Comparison of ENCODE assay signal across 7 mouse cellular contexts in genomic region chr3:108225711-108226557, GRCm38 (mm10). TPM values are rescaled to one million over a fixed set of nuclear protein-coding genes. Genes with fewer than 3 reads are reported as not detected.
DNase-seq lines count a peak whose midpoint lies in the region; ATAC-seq and TF ChIP-seq lines count a peak whose summit lies in the region.

No protein-coding gene starts in this region.

- H3K4me2 ChIP-seq in forebrain, embryonic 12.5 days: peak overlapping the region; percentile 72
- peak overlapping the region; percentile 76 for H3K4me2 ChIP-seq in intestine, postnatal 0 days (replicated peaks; ENCODE audit: low read depth)
- peak overlapping the region; percentile 54 for H3K4me2 ChIP-seq in midbrain, embryonic 11.5 days

- peaks cover 22% of the 10 kb centered on the region for H3K4me1 ChIP-seq in forebrain, embryonic 12.5 days
- no peaks in the 10 kb centered on the region; the same call in 1 of the 2 replicates for H3K4me1 ChIP-seq in intestine, postnatal 0 days (replicated peaks; ENCODE audit: control insufficient read depth, insufficient read depth, low read length)
- H3K4me1 ChIP-seq in midbrain, embryonic 11.5 days (ENCODE audit: control insufficient read depth, insufficient read depth, low read length): peaks cover 12% of the 10 kb centered on the region

- ATAC-seq in forebrain, embryonic 12.5 days (ENCODE audit: low FRiP score): peak; percentile 49; the same call in 1 of the 2 replicates
- ATAC-seq in intestine, postnatal 0 days: peak; percentile 46
- peak; percentile 64 for ATAC-seq in midbrain, embryonic 11.5 days (ENCODE audit: low FRiP score)

- H3K9me3 ChIP-seq in forebrain, embryonic 12.5 days: no peaks in the 10 kb centered on the region
- H3K9me3 ChIP-seq in intestine, postnatal 0 days (ENCODE audit: control insufficient read depth): no peaks in the 10 kb centered on the region
- H3K9me3 ChIP-seq in midbrain, embryonic 11.5 days (ENCODE audit: control insufficient read depth, low read length): no peaks in the 10 kb centered on the region

- H3K9ac ChIP-seq in forebrain, embryonic 12.5 days: peak overlapping the region; percentile 46
- H3K9ac ChIP-seq in intestine, postnatal 0 days (ENCODE audit: low read depth, low read length): peak overlapping the region; percentile 46; the same call in 1 of the 2 replicates
- H3K9ac ChIP-seq in midbrain, embryonic 11.5 days (ENCODE audit: low read length): peak overlapping the region; percentile 57

- TF ChIP-seq CTCF in intestine, postnatal 0 days (IDR thresholded peaks at IDR 0.05; ENCODE audit: low read depth): no peak

- H3K36me3 ChIP-seq in forebrain, embryonic 12.5 days (replicated peaks): no peaks in the 10 kb centered on the region
- no peaks in the 10 kb centered on the region for H3K36me3 ChIP-seq in intestine, postnatal 0 days (ENCODE audit: control insufficient read depth, insufficient read depth)
- no peaks in the 10 kb centered on the region for H3K36me3 ChIP-seq in midbrain, embryonic 11.5 days (ENCODE audit: control insufficient read depth, insufficient read depth, low read length)

- peak overlapping the region; percentile 49 for H3K4me3 ChIP-seq in forebrain, embryonic 12.5 days (replicated peaks)
- H3K4me3 ChIP-seq in intestine, postnatal 0 days (ENCODE audit: low read depth, low read length): peak overlapping the region; percentile 46
- H3K4me3 ChIP-seq in midbrain, embryonic 11.5 days (ENCODE audit: low read depth, low read length): peak overlapping the region; percentile 36

- WGBS in forebrain, embryonic 12.5 days: 3% methylated on average over 67 of the region's 67 CpGs
- WGBS in intestine, postnatal 0 days: 2% methylated on average over 67 of the region's 67 CpGs
- WGBS in midbrain, embryonic 11.5 days: 3% methylated on average over 64 of the region's 67 CpGs

- peak; percentile 37 for DNase-seq in retina, postnatal 1 day
- no peak for DNase-seq in retina, embryonic 14.5 days (ENCODE audit: low spot score)
- peak; percentile 95 for DNase-seq in midbrain, embryonic 11.5 days (ENCODE audit: low spot score, missing footprints)
- no peak for DNase-seq in left cerebral cortex, adult 11 months (ENCODE audit: low spot score)
- no peak for DNase-seq in left cerebral cortex, postnatal 36 days (ENCODE audit: low spot score in 2 of 2)

- intact Hi-C loops in left cerebral cortex, postnatal 36 days (cut with DNase I): no loop called here

- no peak overlapping the region for H3K27ac ChIP-seq in forebrain, embryonic 12.5 days
- no peak overlapping the region for H3K27ac ChIP-seq in intestine, postnatal 0 days (ENCODE audit: low read depth, low read length)
- H3K27ac ChIP-seq in midbrain, embryonic 11.5 days (ENCODE audit: low read depth, low read length): no peak overlapping the region

- peaks cover 62% of the 10 kb centered on the region for H3K27me3 ChIP-seq in forebrain, embryonic 12.5 days
- peaks cover 20% of the 10 kb centered on the region for H3K27me3 ChIP-seq in intestine, postnatal 0 days (replicated peaks; ENCODE audit: control insufficient read depth, insufficient read depth, low read length)
- H3K27me3 ChIP-seq in midbrain, embryonic 11.5 days (ENCODE audit: control insufficient read depth, insufficient read depth, low read length): peaks cover 39% of the 10 kb centered on the region

RNA-seq across cellular contexts. Expression of gene Sypl2, which starts 0.5 kb away (rescaled TPM):
- polyA plus RNA-seq in forebrain, embryonic 12.5 days (2016; fragmentation: Nextera tagmentation; extraction: Ambion mirVana): 2.6 and 2.8 TPM in 2 replicates
- 0.26 and 0.51 TPM in 2 replicates for polyA plus RNA-seq in intestine, postnatal 0 days (2015; fragmentation: Nextera tagmentation; extraction: Ambion mirVana)
- 0.93 and 1.3 TPM in 2 replicates for polyA plus RNA-seq in midbrain, embryonic 11.5 days (2014; fragmentation: Nextera tagmentation; extraction: Ambion mirVana)
- total RNA-seq in left cerebral cortex, postnatal 36 days (2021): 1 to 10 TPM; 1.0 to 1.9 TPM

RNA-seq across cellular contexts. Expression of gene Atxn7l2, which starts 15.2 kb away (rescaled TPM):
- 24.0 and 28.1 TPM in 2 replicates for polyA plus RNA-seq in forebrain, embryonic 12.5 days (2016; fragmentation: Nextera tagmentation; extraction: Ambion mirVana)
- polyA plus RNA-seq in intestine, postnatal 0 days (2015; fragmentation: Nextera tagmentation; extraction: Ambion mirVana): 3.4 and 4.0 TPM in 2 replicates
- 16.9 and 18.3 TPM in 2 replicates for polyA plus RNA-seq in midbrain, embryonic 11.5 days (2014; fragmentation: Nextera tagmentation; extraction: Ambion mirVana)
- 10 to 100 TPM; 20.5 to 32.5 TPM for total RNA-seq in left cerebral cortex, postnatal 36 days (2021)

RNA-seq across cellular contexts. Expression of gene Cyb561d1, which starts 24.9 kb away (rescaled TPM):
- polyA plus RNA-seq in forebrain, embryonic 12.5 days (2016; fragmentation: Nextera tagmentation; extraction: Ambion mirVana): 4.3 and 5.6 TPM in 2 replicates
- polyA plus RNA-seq in intestine, postnatal 0 days (2015; fragmentation: Nextera tagmentation; extraction: Ambion mirVana): 6.3 and 6.7 TPM in 2 replicates
- 2.3 and 3.0 TPM in 2 replicates for polyA plus RNA-seq in midbrain, embryonic 11.5 days (2014; fragmentation: Nextera tagmentation; extraction: Ambion mirVana)
- total RNA-seq in left cerebral cortex, postnatal 36 days (2021): 10 to 100 TPM; 15.0 to 21.4 TPM

RNA-seq across cellular contexts. Expression of gene Psma5, which starts 30.8 kb away (rescaled TPM):
- polyA plus RNA-seq in forebrain, embryonic 12.5 days (2016; fragmentation: Nextera tagmentation; extraction: Ambion mirVana): 229 and 241 TPM in 2 replicates
- polyA plus RNA-seq in intestine, postnatal 0 days (2015; fragmentation: Nextera tagmentation; extraction: Ambion mirVana): 166 and 179 TPM in 2 replicates
- polyA plus RNA-seq in midbrain, embryonic 11.5 days (2014; fragmentation: Nextera tagmentation; extraction: Ambion mirVana): 274 and 295 TPM in 2 replicates
- 10 to 100 TPM; 68.7 to 77.3 TPM for total RNA-seq in left cerebral cortex, postnatal 36 days (2021)

RNA-seq across cellular contexts. Expression of gene Amigo1, which starts 39.8 kb away (rescaled TPM):
- 7.5 and 8.9 TPM in 2 replicates for polyA plus RNA-seq in forebrain, embryonic 12.5 days (2016; fragmentation: Nextera tagmentation; extraction: Ambion mirVana)
- 2.8 and 2.9 TPM in 2 replicates for polyA plus RNA-seq in intestine, postnatal 0 days (2015; fragmentation: Nextera tagmentation; extraction: Ambion mirVana)
- polyA plus RNA-seq in midbrain, embryonic 11.5 days (2014; fragmentation: Nextera tagmentation; extraction: Ambion mirVana): 4.2 and 4.3 TPM in 2 replicates
- 10 to 100 TPM; 71.3 to 78.0 TPM for total RNA-seq in left cerebral cortex, postnatal 36 days (2021)

Comparison
In these comparisons a context has a peak if more than half of its experiments do, and no peak if none do; other contexts are left out.
1. DNase-seq: peak in retina, postnatal 1 day (single experiment) and midbrain, embryonic 11.5 days (single experiment); none in retina, embryonic 14.5 days (single experiment), left cerebral cortex, adult 11 months (single experiment) and left cerebral cortex, postnatal 36 days (0 of 2).
2. Peak in every context shown above with its lines, with median percentiles within 50 percentile points of each other: ATAC-seq, H3K4me2 ChIP-seq, H3K4me3 ChIP-seq and H3K9ac ChIP-seq.